ENCODE assay signal across 9 mouse cellular contexts in genomic region chr7:44462218-44463055, GRCm38 (mm10). TPM values are rescaled to one million over a fixed set of nuclear protein-coding genes. Genes with fewer than 3 reads are reported as not detected.
DNase-seq lines count a peak whose midpoint lies in the region; ATAC-seq lines count a peak whose summit lies in the region.
"Had no signal": no experiment of that assay in that cellular context is flagged by ENCODE, and none has a peak within 500 bp of the region (broad histone marks: within the 10 kb centered on the region; RNA-seq: fewer than 3 reads in every experiment).

No protein-coding gene starts in this region.

- ATAC-seq in forebrain, embryonic 16.5 days = no peak
- no peak for ATAC-seq in midbrain, embryonic 15.5 days (replicated peaks)
- no peak for ATAC-seq in embryonic facial prominence, embryonic 11.5 days (replicated peaks; ENCODE audit: insufficient number of reproducible peaks, low FRiP score, low TSS enrichment, low read depth)
- no peak for ATAC-seq in kidney, embryonic 14.5 days (ENCODE audit: low FRiP score, low TSS enrichment)
- peak; percentile 71 for ATAC-seq in megakaryocyte-erythroid progenitor cell, adult 5-6 weeks (replicated peaks; ENCODE audit: low FRiP score, low TSS enrichment, poor library complexity, severe bottlenecking)

- H3K4me1 ChIP-seq in forebrain, embryonic 10.5 days = peaks cover 52% of the 10 kb centered on the region
- peaks cover 30% of the 10 kb centered on the region for H3K4me1 ChIP-seq in forebrain, embryonic 16.5 days (replicated peaks; ENCODE audit: control insufficient read depth, insufficient read depth, low read length)
- peaks cover 52% of the 10 kb centered on the region for H3K4me1 ChIP-seq in midbrain, embryonic 10.5 days
- peaks cover 46% of the 10 kb centered on the region for H3K4me1 ChIP-seq in midbrain, embryonic 15.5 days
- H3K4me1 ChIP-seq in embryonic facial prominence, embryonic 11.5 days (ENCODE audit: control insufficient read depth, insufficient read depth, low read length) = peaks cover 3% of the 10 kb centered on the region
- peaks cover 3% of the 10 kb centered on the region; the same call in 1 of the 2 replicates for H3K4me1 ChIP-seq in kidney, embryonic 14.5 days (ENCODE audit: control insufficient read depth, insufficient read depth, low read length)

- WGBS in forebrain, embryonic 10.5 days = 26% methylated on average over 77 of the region's 77 CpGs
- 38% methylated on average over 72 of the region's 77 CpGs for WGBS in forebrain, embryonic 16.5 days
- 23% methylated on average over 77 of the region's 77 CpGs for WGBS in midbrain, embryonic 10.5 days
- 33% methylated on average over 77 of the region's 77 CpGs for WGBS in midbrain, embryonic 15.5 days
- WGBS in embryonic facial prominence, embryonic 11.5 days = 20% methylated on average over 77 of the region's 77 CpGs
- 15% methylated on average over 76 of the region's 77 CpGs for WGBS in kidney, embryonic 14.5 days

- no peak overlapping the region for H3K9ac ChIP-seq in forebrain, embryonic 16.5 days (replicated peaks; ENCODE audit: low read depth, low read length)
- no peak overlapping the region for H3K9ac ChIP-seq in midbrain, embryonic 15.5 days
- no peak overlapping the region; the same call in 1 of the 2 replicates for H3K9ac ChIP-seq in embryonic facial prominence, embryonic 11.5 days (replicated peaks; ENCODE audit: low read length)
- peak overlapping the region; percentile 7; the same call in 1 of the 2 replicates for H3K9ac ChIP-seq in kidney, embryonic 14.5 days (ENCODE audit: low read depth, low read length)

- peak overlapping the region; percentile 37 for H3K4me3 ChIP-seq in forebrain, embryonic 10.5 days
- no peak overlapping the region for H3K4me3 ChIP-seq in forebrain, embryonic 16.5 days (replicated peaks; ENCODE audit: low read length)
- H3K4me3 ChIP-seq in midbrain, embryonic 10.5 days = peak overlapping the region; percentile 32
- H3K4me3 ChIP-seq in midbrain, embryonic 15.5 days = no peak overlapping the region
- H3K4me3 ChIP-seq in embryonic facial prominence, embryonic 11.5 days (ENCODE audit: low read depth, low read length) = peak overlapping the region; percentile 24
- H3K4me3 ChIP-seq in kidney, embryonic 14.5 days (ENCODE audit: low read length) = peak overlapping the region; percentile 29

- peaks cover 70% of the 10 kb centered on the region for H3K36me3 ChIP-seq in forebrain, embryonic 10.5 days (replicated peaks)
- H3K36me3 ChIP-seq in forebrain, embryonic 16.5 days (ENCODE audit: control insufficient read depth, insufficient read depth) = peaks cover 37% of the 10 kb centered on the region
- H3K36me3 ChIP-seq in midbrain, embryonic 10.5 days = peaks cover 71% of the 10 kb centered on the region
- peaks cover 44% of the 10 kb centered on the region for H3K36me3 ChIP-seq in midbrain, embryonic 15.5 days (replicated peaks)
- no peaks in the 10 kb centered on the region for H3K36me3 ChIP-seq in embryonic facial prominence, embryonic 11.5 days (replicated peaks; ENCODE audit: control insufficient read depth, insufficient read depth, low read depth, low read length)
- H3K36me3 ChIP-seq in kidney, embryonic 14.5 days (ENCODE audit: control insufficient read depth, insufficient read depth, low read length) = no peaks in the 10 kb centered on the region

- H3K9me3 ChIP-seq in forebrain, embryonic 10.5 days = peaks cover 4% of the 10 kb centered on the region; the same call in 1 of the 2 replicates
- H3K9me3 ChIP-seq in forebrain, embryonic 16.5 days (ENCODE audit: control insufficient read depth, low read length) = no peaks in the 10 kb centered on the region
- H3K9me3 ChIP-seq in midbrain, embryonic 10.5 days (replicated peaks) = peaks cover 6% of the 10 kb centered on the region; the same call in 1 of the 2 replicates
- H3K9me3 ChIP-seq in midbrain, embryonic 15.5 days = no peaks in the 10 kb centered on the region
- no peaks in the 10 kb centered on the region for H3K9me3 ChIP-seq in embryonic facial prominence, embryonic 11.5 days (replicated peaks; ENCODE audit: control insufficient read depth, low read length)
- no peaks in the 10 kb centered on the region for H3K9me3 ChIP-seq in kidney, embryonic 14.5 days (ENCODE audit: control insufficient read depth, low read length)

- H3K4me2 ChIP-seq in forebrain, embryonic 16.5 days (ENCODE audit: low read length) = no peak overlapping the region
- no peak overlapping the region for H3K4me2 ChIP-seq in midbrain, embryonic 15.5 days
- H3K4me2 ChIP-seq in embryonic facial prominence, embryonic 11.5 days (ENCODE audit: low read depth, low read length) = peak overlapping the region; percentile 57
- peak overlapping the region; percentile 53 for H3K4me2 ChIP-seq in kidney, embryonic 14.5 days (replicated peaks; ENCODE audit: low read depth, low read length)

- no peak overlapping the region for H3K27ac ChIP-seq in forebrain, embryonic 10.5 days
- H3K27ac ChIP-seq in forebrain, embryonic 16.5 days (ENCODE audit: low read length) = no peak overlapping the region
- peak overlapping the region; percentile 28; the same call in 1 of the 2 replicates for H3K27ac ChIP-seq in midbrain, embryonic 10.5 days (replicated peaks)
- no peak overlapping the region for H3K27ac ChIP-seq in midbrain, embryonic 15.5 days
- H3K27ac ChIP-seq in embryonic facial prominence, embryonic 11.5 days (replicated peaks; ENCODE audit: low read depth, low read length) = no peak overlapping the region
- H3K27ac ChIP-seq in kidney, embryonic 14.5 days (ENCODE audit: low read depth, low read length) = no peak overlapping the region

- peaks cover 62% of the 10 kb centered on the region for H3K27me3 ChIP-seq in forebrain, embryonic 10.5 days (ENCODE audit: poor library complexity, severe bottlenecking)
- no peaks in the 10 kb centered on the region for H3K27me3 ChIP-seq in forebrain, embryonic 16.5 days (replicated peaks; ENCODE audit: control insufficient read depth, insufficient read depth, low read length)
- peaks cover 55% of the 10 kb centered on the region for H3K27me3 ChIP-seq in midbrain, embryonic 10.5 days (ENCODE audit: low read depth, poor library complexity, severe bottlenecking)
- no peaks in the 10 kb centered on the region for H3K27me3 ChIP-seq in midbrain, embryonic 15.5 days (replicated peaks)
- H3K27me3 ChIP-seq in embryonic facial prominence, embryonic 11.5 days (ENCODE audit: control insufficient read depth, insufficient read depth, low read length) = peaks cover 32% of the 10 kb centered on the region
- peaks cover 45% of the 10 kb centered on the region for H3K27me3 ChIP-seq in kidney, embryonic 14.5 days (ENCODE audit: control insufficient read depth, insufficient read depth, low read length)

- peak; percentile 73 for DNase-seq in forebrain, embryonic 10.5 days (ENCODE audit: extremely low spot score, low spot score)
- DNase-seq in midbrain, embryonic 10.5 days (ENCODE audit: low spot score) = peak; percentile 75
- DNase-seq in embryonic facial prominence, embryonic 11.5 days (ENCODE audit: low spot score) = peak; percentile 76
- no peak for DNase-seq in adrenal gland, postnatal 36 days

RNA-seq across cellular contexts. Expression of gene Aspdh, which starts 2.8 kb away (rescaled TPM):
- polyA plus RNA-seq in forebrain, embryonic 10.5 days (2016; fragmentation: Nextera tagmentation; extraction: Ambion mirVana) = 1.3 and 1.5 TPM in 2 replicates
- polyA plus RNA-seq in forebrain, embryonic 16.5 days (2015; fragmentation: Nextera tagmentation; extraction: Ambion mirVana) = 2.6 and 3.7 TPM in 2 replicates
- 0.99 and 2.0 TPM in 2 replicates for polyA plus RNA-seq in midbrain, embryonic 10.5 days (2016; fragmentation: Nextera tagmentation; extraction: Ambion mirVana)
- 5.8 and 6.0 TPM in 2 replicates for polyA plus RNA-seq in midbrain, embryonic 15.5 days (2015; fragmentation: Nextera tagmentation; extraction: Ambion mirVana)
- not detected in 2 replicates for polyA plus RNA-seq in embryonic facial prominence, embryonic 11.5 days (2014; fragmentation: Nextera tagmentation; extraction: Ambion mirVana)
- 0.88 and 1.6 TPM in 2 replicates for polyA plus RNA-seq in kidney, embryonic 14.5 days (2014; fragmentation: Nextera tagmentation; extraction: Ambion mirVana)
- not detected in 2 replicates for total RNA-seq in megakaryocyte-erythroid progenitor cell, adult 5-6 weeks (2014; fragmentation: Nextera tagmentation)
- total RNA-seq in megakaryocyte-erythroid progenitor cell, adult 5-6 weeks (2017) = not detected in 2 replicates
- under 1 TPM in 1 of 2 experiments, not detected in 1; 0.63 TPM for total RNA-seq in adrenal gland, postnatal 36 days (2021)
- polyA plus RNA-seq: C2C12 had no signal

RNA-seq across cellular contexts. Expression of gene Josd2, which starts 5.3 kb away (rescaled TPM):
- 74.9 and 78.5 TPM in 2 replicates for polyA plus RNA-seq in forebrain, embryonic 10.5 days (2016; fragmentation: Nextera tagmentation; extraction: Ambion mirVana)
- polyA plus RNA-seq in forebrain, embryonic 16.5 days (2015; fragmentation: Nextera tagmentation; extraction: Ambion mirVana) = 51.4 and 61.8 TPM in 2 replicates
- polyA plus RNA-seq in midbrain, embryonic 10.5 days (2016; fragmentation: Nextera tagmentation; extraction: Ambion mirVana) = 71.6 and 76.8 TPM in 2 replicates
- 38.8 and 42.2 TPM in 2 replicates for polyA plus RNA-seq in midbrain, embryonic 15.5 days (2015; fragmentation: Nextera tagmentation; extraction: Ambion mirVana)
- 61.1 and 66.4 TPM in 2 replicates for polyA plus RNA-seq in embryonic facial prominence, embryonic 11.5 days (2014; fragmentation: Nextera tagmentation; extraction: Ambion mirVana)
- polyA plus RNA-seq in kidney, embryonic 14.5 days (2014; fragmentation: Nextera tagmentation; extraction: Ambion mirVana) = 64.9 and 78.9 TPM in 2 replicates
- total RNA-seq in megakaryocyte-erythroid progenitor cell, adult 5-6 weeks (2014; fragmentation: Nextera tagmentation) = 73.4 and 96.5 TPM in 2 replicates
- total RNA-seq in megakaryocyte-erythroid progenitor cell, adult 5-6 weeks (2017) = 25.0 and 30.6 TPM in 2 replicates
- 10 to 100 TPM; 53.9 to 61.0 TPM for total RNA-seq in adrenal gland, postnatal 36 days (2021)

RNA-seq across cellular contexts. Expression of gene Lrrc4b, which starts 33.6 kb away (rescaled TPM):
- 1.8 and 2.1 TPM in 2 replicates for polyA plus RNA-seq in forebrain, embryonic 10.5 days (2016; fragmentation: Nextera tagmentation; extraction: Ambion mirVana)
- 10.6 and 12.6 TPM in 2 replicates for polyA plus RNA-seq in forebrain, embryonic 16.5 days (2015; fragmentation: Nextera tagmentation; extraction: Ambion mirVana)
- polyA plus RNA-seq in midbrain, embryonic 10.5 days (2016; fragmentation: Nextera tagmentation; extraction: Ambion mirVana) = 2.4 and 3.5 TPM in 2 replicates
- 16.7 and 18.1 TPM in 2 replicates for polyA plus RNA-seq in midbrain, embryonic 15.5 days (2015; fragmentation: Nextera tagmentation; extraction: Ambion mirVana)
- 1.9 and 3.2 TPM in 2 replicates for polyA plus RNA-seq in embryonic facial prominence, embryonic 11.5 days (2014; fragmentation: Nextera tagmentation; extraction: Ambion mirVana)
- 0.50 and 0.70 TPM in 2 replicates for polyA plus RNA-seq in kidney, embryonic 14.5 days (2014; fragmentation: Nextera tagmentation; extraction: Ambion mirVana)
- not detected in 2 replicates for total RNA-seq in megakaryocyte-erythroid progenitor cell, adult 5-6 weeks (2014; fragmentation: Nextera tagmentation)
- not detected in 2 replicates for total RNA-seq in megakaryocyte-erythroid progenitor cell, adult 5-6 weeks (2017)
- 1 to 10 TPM; 3.9 to 4.9 TPM for total RNA-seq in adrenal gland, postnatal 36 days (2021)
- polyA plus RNA-seq: C2C12 had no signal

RNA-seq across cellular contexts. Expression of gene Emc10, which starts 33.9 kb away (rescaled TPM):
- polyA plus RNA-seq in forebrain, embryonic 10.5 days (2016; fragmentation: Nextera tagmentation; extraction: Ambion mirVana) = 95.8 and 96.9 TPM in 2 replicates
- polyA plus RNA-seq in forebrain, embryonic 16.5 days (2015; fragmentation: Nextera tagmentation; extraction: Ambion mirVana) = 120 and 127 TPM in 2 replicates
- polyA plus RNA-seq in midbrain, embryonic 10.5 days (2016; fragmentation: Nextera tagmentation; extraction: Ambion mirVana) = 104 and 108 TPM in 2 replicates
- 145 and 162 TPM in 2 replicates for polyA plus RNA-seq in midbrain, embryonic 15.5 days (2015; fragmentation: Nextera tagmentation; extraction: Ambion mirVana)
- polyA plus RNA-seq in embryonic facial prominence, embryonic 11.5 days (2014; fragmentation: Nextera tagmentation; extraction: Ambion mirVana) = 76.4 and 89.8 TPM in 2 replicates
- 122 and 138 TPM in 2 replicates for polyA plus RNA-seq in kidney, embryonic 14.5 days (2014; fragmentation: Nextera tagmentation; extraction: Ambion mirVana)
- total RNA-seq in megakaryocyte-erythroid progenitor cell, adult 5-6 weeks (2014; fragmentation: Nextera tagmentation) = 62.8 and 83.9 TPM in 2 replicates
- 30.1 and 31.1 TPM in 2 replicates for total RNA-seq in megakaryocyte-erythroid progenitor cell, adult 5-6 weeks (2017)
- 10 to 100 TPM; 91.2 to 99.2 TPM for total RNA-seq in adrenal gland, postnatal 36 days (2021)

RNA-seq across cellular contexts. Expression of gene Fam71e1, which starts 33.9 kb away (rescaled TPM):
- 15.1 and 15.8 TPM in 2 replicates for polyA plus RNA-seq in forebrain, embryonic 10.5 days (2016; fragmentation: Nextera tagmentation; extraction: Ambion mirVana)
- polyA plus RNA-seq in forebrain, embryonic 16.5 days (2015; fragmentation: Nextera tagmentation; extraction: Ambion mirVana) = 22.2 and 28.9 TPM in 2 replicates
- 20.5 and 27.6 TPM in 2 replicates for polyA plus RNA-seq in midbrain, embryonic 10.5 days (2016; fragmentation: Nextera tagmentation; extraction: Ambion mirVana)
- polyA plus RNA-seq in midbrain, embryonic 15.5 days (2015; fragmentation: Nextera tagmentation; extraction: Ambion mirVana) = 30.1 and 36.6 TPM in 2 replicates
- polyA plus RNA-seq in embryonic facial prominence, embryonic 11.5 days (2014; fragmentation: Nextera tagmentation; extraction: Ambion mirVana) = 10.8 and 11.2 TPM in 2 replicates
- 13.2 and 16.6 TPM in 2 replicates for polyA plus RNA-seq in kidney, embryonic 14.5 days (2014; fragmentation: Nextera tagmentation; extraction: Ambion mirVana)
- not detected in 2 replicates for total RNA-seq in megakaryocyte-erythroid progenitor cell, adult 5-6 weeks (2014; fragmentation: Nextera tagmentation)
- total RNA-seq in megakaryocyte-erythroid progenitor cell, adult 5-6 weeks (2017) = 0.75 TPM in 1 of 2 replicates, not detected in the other
- 1 to 10 TPM; 8.5 to 9.5 TPM for total RNA-seq in adrenal gland, postnatal 36 days (2021)

Comparison
In these comparisons a context has a peak if more than half of its experiments do, and no peak if none do; other contexts are left out.
1. H3K4me3 ChIP-seq: peak in forebrain, embryonic 10.5 days (single experiment), midbrain, embryonic 10.5 days (single experiment), embryonic facial prominence, embryonic 11.5 days (single experiment) and kidney, embryonic 14.5 days (single experiment); none in forebrain, embryonic 16.5 days (single experiment) and midbrain, embryonic 15.5 days (single experiment).
2. DNase-seq: peak in forebrain, embryonic 10.5 days (single experiment), midbrain, embryonic 10.5 days (single experiment) and embryonic facial prominence, embryonic 11.5 days (single experiment); none in adrenal gland, postnatal 36 days (0 of 2).
3. H3K4me2 ChIP-seq: peak in embryonic facial prominence, embryonic 11.5 days (single experiment) and kidney, embryonic 14.5 days (single experiment); none in forebrain, embryonic 16.5 days (single experiment) and midbrain, embryonic 15.5 days (single experiment).